Mouse (Mus musculus): ENCODE measurements around the gene Pard3.

Gene Pard3

GRCm38 (mm10) chr8:127284462-127285216, 220.9 kb downstream of the Pard3 start:
- DNase-seq (ENCODE audit: low spot score in 2 of 2), result no peak

GRCm38 (mm10) chr8:127287816-127288215, 224.1 kb downstream of the Pard3 start:
- no peak for DNase-seq (ENCODE audit: low spot score in 2 of 2)

DNA sequence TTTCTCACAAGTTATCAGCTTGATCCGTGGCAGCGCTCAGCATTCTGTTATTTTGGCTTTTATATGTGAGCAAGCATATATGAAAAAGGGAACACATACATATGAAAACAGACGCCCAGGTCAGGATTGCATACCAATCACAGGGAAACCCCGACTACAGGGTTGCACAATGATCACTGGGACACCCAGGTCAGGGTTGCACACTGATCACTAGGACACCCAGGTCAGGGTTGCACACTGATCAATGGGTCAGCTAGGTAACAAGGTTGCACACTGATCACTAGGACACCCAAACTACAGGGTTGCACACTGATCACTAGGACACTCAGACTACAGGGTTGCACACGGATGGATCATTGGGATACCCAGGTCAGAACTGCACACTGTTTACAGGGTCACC, 228.6 kb downstream of the Pard3 start:
- no peak for DNase-seq (ENCODE audit: low spot score in 2 of 2)

DNA sequence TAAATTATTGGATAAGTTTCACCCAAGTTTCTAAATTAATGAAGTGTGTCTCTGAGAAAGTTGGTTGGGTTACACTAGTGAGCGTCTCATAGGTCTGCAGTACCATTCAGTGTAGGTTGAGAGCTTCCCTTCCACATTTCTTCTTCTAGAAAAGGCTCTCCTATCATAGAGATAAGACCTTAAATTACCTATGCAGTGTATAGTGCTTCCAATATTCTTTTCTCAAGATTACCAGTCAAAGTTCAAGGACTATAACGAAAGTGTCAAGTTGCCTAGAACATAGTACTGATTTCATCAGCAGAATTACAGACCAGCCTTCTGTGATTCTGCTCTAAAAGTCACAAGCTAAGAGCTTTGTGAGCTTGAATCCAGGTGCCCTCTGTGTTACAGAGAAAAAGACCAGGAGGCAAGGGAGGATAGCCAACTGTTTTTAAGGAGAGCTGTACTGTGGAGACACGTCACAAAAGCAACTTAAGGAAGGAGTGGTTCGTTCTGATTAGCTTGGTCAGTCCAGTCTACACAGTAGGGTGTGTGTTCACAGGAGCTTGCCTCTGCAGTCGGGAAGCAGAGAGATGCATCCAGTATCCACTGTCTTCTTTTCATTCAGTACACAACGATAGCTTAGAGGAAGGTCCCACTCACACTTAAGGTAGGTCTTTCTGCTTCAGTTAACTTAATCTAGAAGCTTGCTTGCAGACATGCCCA, 229.5 kb downstream of the Pard3 start:
- no peak for DNase-seq (ENCODE audit: low spot score in 2 of 2)

GRCm38 (mm10) chr8:127294061-127294460, 230.4 kb downstream of the Pard3 start:
- no peak for DNase-seq (ENCODE audit: low spot score in 2 of 2)

GRCm38 (mm10) chr8:127295848-127296247, 232.2 kb downstream of the Pard3 start:
- no peak for DNase-seq (ENCODE audit: low spot score in 2 of 2)

- no peak for DNase-seq (ENCODE audit: low spot score in 2 of 2)
Measured at GRCm38 (mm10) chr8:127300493-127300892, 236.8 kb downstream of the Pard3 start.

DNA sequence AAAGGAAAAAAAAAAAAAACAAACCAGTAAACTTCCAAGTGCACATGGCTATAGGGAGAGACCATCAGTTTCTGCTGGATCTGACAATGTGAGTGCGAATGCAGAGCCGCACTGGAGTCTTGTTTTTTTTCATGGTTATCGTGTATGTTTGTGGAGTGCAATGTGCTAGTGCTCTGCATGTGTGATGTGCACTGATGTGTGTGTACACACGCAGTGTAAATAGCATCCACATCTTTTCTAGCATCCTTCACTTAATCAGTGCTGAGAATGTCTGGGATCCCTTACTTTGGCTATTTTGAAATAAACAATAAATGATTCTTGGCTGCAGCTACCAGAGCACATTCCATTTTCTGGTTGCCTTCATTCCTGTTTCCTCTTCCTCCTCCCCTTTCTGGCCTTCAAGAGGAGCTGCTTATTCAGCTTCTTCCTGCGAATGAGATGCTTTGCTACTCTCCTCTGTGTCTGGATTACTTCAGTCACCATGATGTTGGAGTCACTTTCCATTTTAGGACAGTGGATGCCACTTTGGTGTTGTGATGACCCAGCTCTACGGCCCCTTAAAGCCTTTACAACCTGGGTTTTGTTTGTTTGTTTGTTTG, 239.3 kb downstream of the Pard3 start:
- DNase-seq (ENCODE audit: low spot score in 2 of 2), result no peak

GRCm38 (mm10) chr8:127307026-127307425, 243.3 kb downstream of the Pard3 start:
- no peak for DNase-seq (ENCODE audit: low spot score in 2 of 2)

DNA sequence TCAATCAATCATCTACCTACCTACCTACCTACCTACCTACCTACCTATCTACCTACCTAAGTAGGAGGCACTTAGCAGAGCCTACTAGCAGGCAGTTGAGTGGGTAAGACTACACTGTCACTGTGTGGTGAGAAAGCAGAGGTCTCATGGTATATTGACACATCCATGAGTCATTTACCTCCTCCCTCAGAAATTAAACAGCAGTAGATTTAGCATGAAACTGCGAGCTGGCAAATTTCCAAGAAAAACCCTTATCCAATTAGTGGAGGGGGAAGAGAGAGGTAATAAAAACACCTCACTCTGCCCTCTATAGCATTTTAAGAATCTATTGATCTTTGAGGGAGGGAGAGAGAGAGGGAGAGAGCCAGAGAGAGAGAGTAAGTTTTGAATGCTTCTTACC, 245.7 kb downstream of the Pard3 start:
- DNase-seq (ENCODE audit: low spot score in 2 of 2), result no peak

DNA sequence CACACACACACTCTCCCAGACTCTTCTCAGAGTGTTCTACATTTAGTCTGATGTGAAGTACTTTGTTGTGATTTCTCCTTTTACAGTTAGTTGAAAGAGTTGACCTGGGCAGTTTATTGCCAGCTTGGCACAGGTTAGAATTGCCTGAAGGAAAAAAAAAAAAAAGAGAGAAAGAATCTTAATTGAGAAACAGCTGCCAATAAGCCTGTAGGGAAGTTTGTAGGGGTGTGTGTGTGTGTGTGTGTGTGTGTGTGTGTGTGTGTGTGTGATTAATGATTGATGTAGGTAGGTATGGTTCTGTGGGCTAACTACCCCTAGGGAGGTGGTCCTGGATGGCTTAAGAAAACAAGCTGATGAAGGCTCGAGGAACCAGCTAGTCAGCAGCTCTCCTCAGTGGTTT, 252.1 kb downstream of the Pard3 start:
- no peak for DNase-seq (ENCODE audit: low spot score in 2 of 2)

- no peak for DNase-seq (ENCODE audit: low spot score in 2 of 2)
Measured at GRCm38 (mm10) chr8:127317914-127318313, 254.2 kb downstream of the Pard3 start.

- no peak for DNase-seq (ENCODE audit: low spot score in 2 of 2)
Measured at GRCm38 (mm10) chr8:127318377-127319159, 254.9 kb downstream of the Pard3 start.

- DNase-seq (ENCODE audit: low spot score in 2 of 2), result no peak
Measured at GRCm38 (mm10) chr8:127320930-127321329, 257.2 kb downstream of the Pard3 start.

- DNase-seq (ENCODE audit: low spot score in 2 of 2), result no peak
Measured at GRCm38 (mm10) chr8:127323583-127324360, 260.1 kb downstream of the Pard3 start.

DNA sequence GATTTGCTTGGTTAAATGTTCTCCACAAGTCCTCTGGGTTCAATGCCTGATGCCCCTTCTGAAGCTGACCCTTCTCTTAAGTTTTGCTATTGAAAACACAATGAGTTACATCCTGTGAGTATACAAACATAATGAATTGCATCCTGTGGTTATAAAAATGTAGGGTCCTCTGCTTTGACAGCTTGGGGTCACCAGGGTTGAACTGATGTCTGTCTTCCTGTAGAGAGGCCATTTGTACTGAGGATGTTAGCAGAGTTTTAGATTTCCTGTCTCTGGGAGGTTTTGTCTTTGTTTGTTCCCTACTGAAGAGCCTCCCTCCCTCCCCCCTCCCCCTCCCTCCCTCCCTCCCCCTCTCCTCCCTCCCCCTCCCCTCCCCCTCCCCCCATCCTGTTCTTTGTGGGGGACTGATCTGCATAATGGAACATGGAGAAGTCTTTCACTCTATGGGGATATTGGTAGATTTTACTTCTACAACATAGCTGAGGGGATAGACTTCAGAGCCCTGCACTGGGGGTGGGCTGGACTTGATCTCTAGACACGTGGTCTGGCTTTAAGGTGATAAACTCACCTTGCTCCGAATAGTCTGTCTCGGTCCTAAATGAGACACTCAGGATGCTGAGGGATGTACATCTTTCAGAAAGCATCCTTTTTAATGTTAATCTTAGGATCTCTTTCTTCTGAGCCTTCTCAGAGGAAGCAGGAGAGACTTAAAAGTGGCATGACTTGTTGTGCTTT, 261.3 kb downstream of the Pard3 start:
- DNase-seq (ENCODE audit: low spot score in 2 of 2), result no peak

DNA sequence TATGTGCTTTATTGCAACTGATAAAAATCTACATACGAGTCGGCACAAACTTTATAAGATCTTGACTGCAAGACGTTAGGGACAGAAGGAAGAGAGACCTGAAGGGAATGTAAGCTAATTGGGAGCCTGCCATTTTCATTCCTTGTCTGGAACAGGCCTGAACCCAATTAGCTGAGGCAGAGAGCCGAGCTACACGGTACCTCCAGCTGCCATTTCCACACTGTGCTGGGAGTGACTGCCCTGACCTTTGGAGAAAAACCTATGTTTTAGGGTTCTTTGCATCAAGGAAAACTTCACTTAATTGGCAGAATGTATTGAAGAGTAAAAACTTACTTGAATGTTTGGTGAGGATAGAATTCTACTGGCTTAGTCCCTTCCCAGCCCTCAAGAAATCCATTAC, 262.1 kb downstream of the Pard3 start:
- DNase-seq (ENCODE audit: low spot score in 2 of 2), result no peak

DNA sequence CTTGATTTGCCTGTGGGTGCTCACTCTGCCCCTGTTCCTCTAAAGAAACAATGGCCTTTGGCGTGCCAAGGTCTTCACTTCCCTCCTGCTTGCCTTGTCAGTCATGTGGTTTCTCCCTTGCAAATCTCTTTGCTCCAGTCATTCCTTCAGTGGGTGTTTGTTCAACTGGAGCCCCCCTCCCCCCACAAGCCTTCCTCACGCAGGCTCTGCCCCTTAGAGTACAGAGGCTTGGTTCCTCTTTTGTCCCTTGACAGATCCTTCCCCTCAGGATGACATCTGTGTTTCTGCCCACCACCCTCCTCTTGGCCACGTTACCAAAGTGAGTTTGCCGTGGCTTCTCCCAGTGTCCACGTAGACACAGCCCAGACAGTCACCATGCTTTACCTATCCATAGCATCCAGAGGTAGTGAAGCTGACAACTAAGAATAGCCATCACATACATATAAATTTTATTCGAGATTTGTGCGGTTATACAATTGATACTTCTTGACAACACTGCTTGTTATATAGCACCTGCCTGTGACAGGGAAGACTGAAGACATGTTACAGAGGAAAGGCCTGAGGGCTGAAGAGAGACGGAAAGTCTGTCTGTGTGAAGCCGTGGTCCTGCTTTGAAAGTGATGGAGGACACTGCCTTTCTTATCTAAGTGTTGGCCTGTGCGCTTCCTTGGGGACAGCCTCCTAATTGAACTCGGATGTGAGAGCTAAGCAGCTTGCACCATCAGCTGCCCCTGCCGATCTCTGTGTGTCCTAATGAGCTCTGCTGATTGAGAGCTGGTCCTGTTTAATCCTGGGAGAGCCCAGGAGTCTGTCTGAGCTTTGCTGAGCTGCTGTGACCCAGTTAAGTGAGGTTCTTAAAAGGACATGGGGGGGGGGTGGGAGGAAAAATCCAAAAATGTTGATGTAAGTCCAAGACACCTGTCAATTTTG, 266.8 kb downstream of the Pard3 start:
- DNase-seq (ENCODE audit: low spot score in 2 of 2), result no peak

- DNase-seq (ENCODE audit: low spot score in 2 of 2), result peak in 1 of 2 experiments; percentile 72
Measured at GRCm38 (mm10) chr8:127331751-127332150, 268.1 kb downstream of the Pard3 start.

GRCm38 (mm10) chr8:127335216-127335615, 271.5 kb downstream of the Pard3 start:
- no peak for DNase-seq (ENCODE audit: low spot score in 2 of 2)
